In genomic region chr1:89757545-89757944, GRCm38 (mm10) we compare ENCODE assay signal across 10 mouse cellular contexts.
A peak's percentile ranks its signal among the peaks of the same experiment; 100 is the strongest.
DNase-seq lines count a peak whose midpoint lies in the region; ATAC-seq and TF ChIP-seq lines count a peak whose summit lies in the region.
"Had no signal": no experiment of that assay in that cellular context is flagged by ENCODE, and none has a peak within 500 bp of the region (broad histone marks: within the 10 kb centered on the region; RNA-seq: fewer than 3 reads in every experiment).

No protein-coding gene starts in this region.

- H3K27ac ChIP-seq in cerebellum, adult 2 months (ENCODE audit: insufficient read depth, low read length) = no peak overlapping the region
- no peak overlapping the region for H3K27ac ChIP-seq in limb, embryonic 11.5 days (replicated peaks; ENCODE audit: low read depth, low read length)
- H3K27ac ChIP-seq in limb, embryonic 10.5 days = no peak overlapping the region
- H3K27ac ChIP-seq: forebrain, embryonic 12.5 days; hindbrain, embryonic 15.5 days had no signal

- no peak for TF ChIP-seq POLR2A in cerebellum, adult 2 months (IDR thresholded peaks at IDR 0.05; ENCODE audit: borderline replicate concordance, insufficient read depth, low read length)

- intact Hi-C loops in gastrocnemius, postnatal 14 days (cut with DNase I; ENCODE audit: low total_unique reads) = no loop called here

- no peak for TF ChIP-seq CTCF in cerebellum, adult 2 months (IDR thresholded peaks at IDR 0.05; ENCODE audit: borderline replicate concordance, insufficient read depth, low read depth, low read length)

- no peak overlapping the region for H3K4me2 ChIP-seq in limb, embryonic 11.5 days (ENCODE audit: low read depth, severe bottlenecking)
- H3K4me2 ChIP-seq: forebrain, embryonic 12.5 days; hindbrain, embryonic 15.5 days had no signal

- WGBS in cerebellum, adult 2 months = 70% methylated on average over 3 of the region's 3 CpGs
- WGBS in limb, embryonic 11.5 days = 56% methylated on average over 3 of the region's 3 CpGs
- WGBS in limb, embryonic 10.5 days = 58% methylated on average over 3 of the region's 3 CpGs

- peak; percentile 28 to 39 for DNase-seq in cerebellum, postnatal 10 days
- DNase-seq in cerebellum, adult 2 months = no peak
- DNase-seq in limb, embryonic 11.5 days (ENCODE audit: low spot score) = peak; percentile 43
- no peak for DNase-seq in limb, embryonic 10.5 days (ENCODE audit: low spot score)
- peak; percentile 71 for DNase-seq in ZHBTc4 (ENCODE audit: low read depth, low spot score)
- DNase-seq in lung, postnatal 36 days = peak; percentile 19
- no peak for DNase-seq in urinary bladder, adult 18-20 months (ENCODE audit: low spot score in 2 of 2)
- no peak for DNase-seq in gastrocnemius, postnatal 14 days

- H3K4me1 ChIP-seq in cerebellum, adult 2 months (ENCODE audit: control insufficient read depth, insufficient read depth, low read length) = peaks cover 7% of the 10 kb centered on the region
- no peaks in the 10 kb centered on the region for H3K4me1 ChIP-seq in limb, embryonic 11.5 days (ENCODE audit: control insufficient read depth, insufficient read depth, low read length)
- H3K4me1 ChIP-seq in limb, embryonic 10.5 days = peaks cover 16% of the 10 kb centered on the region

- no peak overlapping the region for H3K9ac ChIP-seq in limb, embryonic 11.5 days (ENCODE audit: low read length)
- H3K9ac ChIP-seq: forebrain, embryonic 12.5 days; hindbrain, embryonic 15.5 days had no signal

- H3K36me3 ChIP-seq in limb, embryonic 11.5 days (ENCODE audit: control insufficient read depth, insufficient read depth, low read length) = no peaks in the 10 kb centered on the region
- no peaks in the 10 kb centered on the region for H3K36me3 ChIP-seq in limb, embryonic 10.5 days

- no peak overlapping the region for H3K4me3 ChIP-seq in cerebellum, adult 2 months (replicated peaks; ENCODE audit: insufficient read depth, low read depth, low read length)
- no peak overlapping the region for H3K4me3 ChIP-seq in limb, embryonic 11.5 days (ENCODE audit: low read depth, low read length)
- no peak overlapping the region for H3K4me3 ChIP-seq in limb, embryonic 10.5 days
- H3K4me3 ChIP-seq: forebrain, embryonic 12.5 days; hindbrain, embryonic 15.5 days had no signal

- H3K9me3 ChIP-seq in limb, embryonic 11.5 days (ENCODE audit: control insufficient read depth, low read length) = no peaks in the 10 kb centered on the region
- no peaks in the 10 kb centered on the region for H3K9me3 ChIP-seq in limb, embryonic 10.5 days (replicated peaks)
- H3K9me3 ChIP-seq: forebrain, embryonic 12.5 days; hindbrain, embryonic 15.5 days had no signal

- H3K27me3 ChIP-seq in cerebellum, adult 2 months (ENCODE audit: control insufficient read depth, insufficient read depth, low read length) = no peaks in the 10 kb centered on the region
- no peaks in the 10 kb centered on the region for H3K27me3 ChIP-seq in limb, embryonic 11.5 days (ENCODE audit: control insufficient read depth, insufficient read depth, low read length)
- peaks cover 32% of the 10 kb centered on the region for H3K27me3 ChIP-seq in limb, embryonic 10.5 days (ENCODE audit: low read depth, poor library complexity, severe bottlenecking)
- H3K27me3 ChIP-seq: hindbrain, embryonic 15.5 days had no signal

- ATAC-seq in limb, embryonic 11.5 days (ENCODE audit: insufficient number of reproducible peaks, low FRiP score, low TSS enrichment, low read depth) = no peak

Comparison
In these comparisons a context has a peak if more than half of its experiments do, and no peak if none do; other contexts are left out.
1. DNase-seq: peak in cerebellum, postnatal 10 days (2 of 2), limb, embryonic 11.5 days (single experiment), ZHBTc4 (single experiment) and lung, postnatal 36 days (single experiment); none in cerebellum, adult 2 months (0 of 2), limb, embryonic 10.5 days (single experiment), urinary bladder, adult 18-20 months (0 of 2) and gastrocnemius, postnatal 14 days (single experiment).